Comparison of ENCODE assay signal across 10 mouse cellular contexts in genomic region chr17:26490910-26491309, GRCm38 (mm10).
DNase-seq lines count a peak whose midpoint lies in the region; ATAC-seq and TF ChIP-seq lines count a peak whose summit lies in the region.
"Had no signal": no experiment of that assay in that cellular context is flagged by ENCODE, and none has a peak within 500 bp of the region (broad histone marks: within the 10 kb centered on the region; RNA-seq: fewer than 3 reads in every experiment).

No protein-coding gene starts in this region.

- H3K4me3 ChIP-seq in kidney, embryonic 14.5 days (ENCODE audit: low read length) = no peak overlapping the region
- no peak overlapping the region for H3K4me3 ChIP-seq in heart, embryonic 15.5 days
- H3K4me3 ChIP-seq in small intestine, adult 2 months (ENCODE audit: low read depth, low read length) = no peak overlapping the region
- no peak overlapping the region for H3K4me3 ChIP-seq in midbrain, embryonic 14.5 days (replicated peaks; ENCODE audit: low read depth, low read length)
- H3K4me3 ChIP-seq in layer of hippocampus, adult 2 months = no peak overlapping the region
- H3K4me3 ChIP-seq: erythroblast, embryonic 14.5 days had no signal

- no peak overlapping the region for H3K9ac ChIP-seq in kidney, embryonic 14.5 days (ENCODE audit: low read depth, low read length)
- no peak overlapping the region for H3K9ac ChIP-seq in heart, embryonic 15.5 days
- no peak overlapping the region for H3K9ac ChIP-seq in midbrain, embryonic 14.5 days (replicated peaks; ENCODE audit: low read length)

- 83% methylated on average over 2 of the region's 2 CpGs for WGBS in kidney, embryonic 14.5 days
- WGBS in heart, embryonic 15.5 days = 17% methylated on average over 2 of the region's 2 CpGs
- WGBS in small intestine, adult 2 months = 54% methylated on average over 2 of the region's 2 CpGs
- 86% methylated on average over 2 of the region's 2 CpGs for WGBS in midbrain, embryonic 14.5 days

- H3K27me3 ChIP-seq in kidney, embryonic 14.5 days (ENCODE audit: control insufficient read depth, insufficient read depth, low read length) = no peaks in the 10 kb centered on the region
- H3K27me3 ChIP-seq in heart, embryonic 15.5 days = no peaks in the 10 kb centered on the region
- no peaks in the 10 kb centered on the region for H3K27me3 ChIP-seq in small intestine, adult 2 months (ENCODE audit: control insufficient read depth, insufficient read depth, low read length)
- H3K27me3 ChIP-seq in midbrain, embryonic 14.5 days (ENCODE audit: control insufficient read depth, insufficient read depth, low read length) = no peaks in the 10 kb centered on the region

- no peak for ATAC-seq in kidney, embryonic 14.5 days (ENCODE audit: low FRiP score, low TSS enrichment)
- peak; percentile 69 for ATAC-seq in heart, embryonic 15.5 days (replicated peaks; ENCODE audit: insufficient number of reproducible peaks, insufficient read depth, low FRiP score, low read depth)
- ATAC-seq in midbrain, embryonic 14.5 days (ENCODE audit: low FRiP score, low TSS enrichment) = no peak

- no peaks in the 10 kb centered on the region for H3K4me1 ChIP-seq in kidney, embryonic 14.5 days (ENCODE audit: control insufficient read depth, insufficient read depth, low read length)
- peaks cover 41% of the 10 kb centered on the region for H3K4me1 ChIP-seq in heart, embryonic 15.5 days (replicated peaks)
- H3K4me1 ChIP-seq in small intestine, adult 2 months (ENCODE audit: control insufficient read depth, insufficient read depth, insufficient read length, low read length) = no peaks in the 10 kb centered on the region; the same call in 1 of the 2 replicates
- no peaks in the 10 kb centered on the region for H3K4me1 ChIP-seq in midbrain, embryonic 14.5 days (ENCODE audit: control insufficient read depth, insufficient read depth, low read length)

- TF ChIP-seq POLR2A in small intestine, adult 2 months (IDR thresholded peaks at IDR 0.05; ENCODE audit: low read depth, low read length) = no peak

- 0 out of 2 replicates have a peak, but pooled peaks cover 3% of the 10 kb centered on the region for H3K9me3 ChIP-seq in kidney, embryonic 14.5 days (ENCODE audit: control insufficient read depth, low read length)
- H3K9me3 ChIP-seq in heart, embryonic 15.5 days (replicated peaks) = 0 out of 2 replicates have a peak, but pooled peaks cover 4% of the 10 kb centered on the region
- H3K9me3 ChIP-seq in midbrain, embryonic 14.5 days (ENCODE audit: control insufficient read depth, low read length) = no peaks in the 10 kb centered on the region

- H3K4me2 ChIP-seq in kidney, embryonic 14.5 days (replicated peaks; ENCODE audit: low read depth, low read length) = no peak overlapping the region
- H3K4me2 ChIP-seq in heart, embryonic 15.5 days = no peak overlapping the region
- no peak overlapping the region for H3K4me2 ChIP-seq in midbrain, embryonic 14.5 days (ENCODE audit: low read length)

- no peaks in the 10 kb centered on the region for H3K36me3 ChIP-seq in kidney, embryonic 14.5 days (ENCODE audit: control insufficient read depth, insufficient read depth, low read length)
- no peaks in the 10 kb centered on the region for H3K36me3 ChIP-seq in heart, embryonic 15.5 days
- H3K36me3 ChIP-seq in small intestine, adult 2 months (ENCODE audit: control insufficient read depth, insufficient read depth, low read length) = no peaks in the 10 kb centered on the region
- no peaks in the 10 kb centered on the region for H3K36me3 ChIP-seq in midbrain, embryonic 14.5 days (ENCODE audit: control insufficient read depth, insufficient read depth, low read length)

- peak; percentile 43 to 74 for DNase-seq in adrenal gland, adult (ENCODE audit: inconsistent age in 2 of 2, low spot score in 1 of 2)
- no peak for DNase-seq in adrenal gland, postnatal 14 days
- DNase-seq in kidney, adult 8-10 months = peak; percentile 45 to 46
- no peak for DNase-seq in midbrain, embryonic 14.5 days
- DNase-seq in layer of hippocampus, adult 2 months (ENCODE audit: low spot score in 2 of 2) = no peak
- DNase-seq: thymus, postnatal 25 days had no signal

- no peak overlapping the region for H3K27ac ChIP-seq in kidney, embryonic 14.5 days (ENCODE audit: low read depth, low read length)
- H3K27ac ChIP-seq in heart, embryonic 15.5 days = peak overlapping the region; percentile 91
- H3K27ac ChIP-seq in small intestine, adult 2 months (ENCODE audit: insufficient read depth, low read depth, low read length) = 0 out of 2 replicates have a peak overlapping the region, but pooled peaks have one; percentile 8
- H3K27ac ChIP-seq in midbrain, embryonic 14.5 days (replicated peaks; ENCODE audit: low read depth, low read length) = no peak overlapping the region
- H3K27ac ChIP-seq in layer of hippocampus, adult 2 months = no peak overlapping the region

- no peak for TF ChIP-seq CTCF in small intestine, adult 2 months (IDR thresholded peaks at IDR 0.05; ENCODE audit: extremely low read depth, insufficient read length, insufficient replicate concordance, low read depth, low read length)
- TF ChIP-seq CTCF in layer of hippocampus, adult 2 months (conservative IDR thresholded peaks at IDR 0.05) = no peak

Comparison
In these comparisons a context has a peak if more than half of its experiments do, and no peak if none do; other contexts are left out.
1. DNase-seq: peak in adrenal gland, adult (2 of 2) and kidney, adult 8-10 months (2 of 2); none in adrenal gland, postnatal 14 days (single experiment), midbrain, embryonic 14.5 days (single experiment) and layer of hippocampus, adult 2 months (0 of 2).
2. H3K27ac ChIP-seq: peak in heart, embryonic 15.5 days (single experiment) and small intestine, adult 2 months (single experiment); none in kidney, embryonic 14.5 days (single experiment), midbrain, embryonic 14.5 days (single experiment) and layer of hippocampus, adult 2 months (single experiment).